Mouse (Mus musculus) liver, embryonic 14.5 days (tissue): Measurements from ENCODE around the gene Mutyh.

Source experiments
- CTCF ChIP-seq: IDR thresholded peaks from 2 replicates; pipeline ENCODE4 v1.5.1; 2016; ENCODE audit warnings: antibody characterized with exemption, low read depth, control low read depth
- EP300 ChIP-seq: IDR thresholded peaks from 2 replicates; pipeline ENCODE4 v1.6.1; 2016; ENCODE audit warnings: antibody characterized with exemption, low read depth

DNA sequence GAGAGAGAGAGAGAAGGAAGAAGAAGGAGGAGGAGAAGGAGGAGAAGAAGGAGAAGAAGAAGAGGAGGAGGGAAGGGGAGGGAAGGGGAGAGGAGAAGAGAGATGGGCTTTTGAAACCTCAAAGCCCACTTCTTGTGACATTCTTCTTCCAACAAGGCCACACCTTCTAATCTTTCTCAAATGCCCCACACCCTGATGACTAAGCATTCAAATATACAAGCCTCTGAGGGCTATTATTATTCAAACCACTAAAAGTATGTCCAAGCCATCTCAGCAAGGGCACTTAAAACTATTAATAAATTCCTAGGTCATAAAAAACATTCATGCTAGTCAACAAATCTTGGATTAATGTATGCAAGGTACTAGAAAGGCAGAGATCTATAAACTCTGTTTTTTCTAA is 38.5 kb upstream of the Mutyh start:
- TF ChIP-seq CTCF (no peak), EP300 (no peak)
